Mouse (Mus musculus) CH12.LX (cell line): ENCODE results near the gene Cdipt. TPM values are rescaled to one million over a fixed set of nuclear protein-coding genes. Genes with fewer than 3 reads are reported as not detected.

ENCODE experiments used
- DNase-seq: peaks from one replicate; pipeline ENCODE4 v3.0.0-alpha.2; 2013; ENCODE audit errors: extremely low read depth
- H3K27ac ChIP-seq: 2 replicates; pipeline ENCODE4 v1.5.1; 2012; ENCODE audit warnings: low read depth, mild to moderate bottlenecking, control low read depth, moderate library complexity; ENCODE audit not compliant: insufficient read depth
- H3K27me3 ChIP-seq: replicated peaks from 2 replicates; pipeline ENCODE3; 2012; ENCODE audit warnings: inconsistent platforms
- H3K36me3 ChIP-seq, 2 experiments: replicated peaks in 1 of 2; 2 replicates each; pipeline versions ENCODE3 to v1.6.1; 2012; ENCODE audit warnings: inconsistent platforms in 1 of 2, low read length in 1 of 2, mild to moderate bottlenecking in 1 of 2, mixed read lengths in 1 of 2, moderate library complexity in 1 of 2; ENCODE audit not compliant: control insufficient read depth in 1 of 2, insufficient read depth in 1 of 2
- H3K4me1 ChIP-seq, 2 experiments: 2 replicates each; pipeline ENCODE4 v1.6.1; 2012; ENCODE audit warnings: inconsistent platforms in 1 of 2, moderate library complexity in 1 of 2; ENCODE audit not compliant: insufficient read depth in 2 of 2, control insufficient read depth in 1 of 2
- H3K4me2 ChIP-seq: 2 replicates; pipeline ENCODE4 v1.6.1; 2012; ENCODE audit warnings: low read depth, mild to moderate bottlenecking, control low read depth; ENCODE audit not compliant: poor library complexity, insufficient read depth, severe bottlenecking
- H3K4me3 ChIP-seq, 3 experiments: fragments of 150-350 bp in 1 of 3; sonication (generic) in 1 of 3; replicated peaks in 1 of 3; 2 replicates each; pipeline versions ENCODE3 to v1.5.1; 2011 to 2012; ENCODE audit warnings: low read depth in 2 of 3, low read length in 2 of 3, mild to moderate bottlenecking in 2 of 3, moderate library complexity in 2 of 3, control low read depth in 1 of 3, improper control_type of control experiment in 1 of 3, inconsistent platforms in 1 of 3, mixed read lengths in 1 of 3; ENCODE audit not compliant: poor library complexity in 1 of 3
- H3K79me2 ChIP-seq: replicated peaks from 2 replicates; pipeline ENCODE4 v1.6.1; 2012; ENCODE audit warnings: mild to moderate bottlenecking, moderate library complexity; ENCODE audit not compliant: control insufficient read depth, poor library complexity, insufficient read depth, severe bottlenecking; ENCODE audit errors: extremely low read depth
- H3K9ac ChIP-seq: 2 replicates; pipeline ENCODE4 v1.6.1; 2012; ENCODE audit warnings: low read depth, mild to moderate bottlenecking, control low read depth, moderate library complexity; ENCODE audit not compliant: insufficient read depth
- H3K9me3 ChIP-seq: replicated peaks from 2 replicates; pipeline ENCODE3; 2012; ENCODE audit warnings: low read length, inconsistent platforms, mixed read lengths
- BHLHE40 ChIP-seq: IDR thresholded peaks from 2 replicates; pipeline ENCODE4 v1.6.1; 2011; ENCODE audit warnings: mild to moderate bottlenecking, low read depth, low read length, improper control_type of control experiment
- CHD1 ChIP-seq: IDR thresholded peaks from 2 replicates; pipeline ENCODE4 v1.6.1; 2012; ENCODE audit warnings: low read depth, low read length, improper control_type of control experiment, inconsistent platforms
- CTCF ChIP-seq, 2 experiments: IDR thresholded peaks in 1 of 2; conservative IDR thresholded peaks in 1 of 2; 2 replicates each; pipeline ENCODE4 v1.5.1; 2011 to 2012; ENCODE audit warnings: low read depth in 2 of 2, low read length in 2 of 2, improper control_type of control experiment in 1 of 2, inconsistent platforms in 1 of 2, mild to moderate bottlenecking in 1 of 2, moderate library complexity in 1 of 2
- E2F4 ChIP-seq: IDR thresholded peaks from 2 replicates; pipeline ENCODE4 v1.6.1; 2011; ENCODE audit warnings: low read depth, low read length, improper control_type of control experiment; ENCODE audit not compliant: insufficient replicate concordance
- ETS1 ChIP-seq: conservative IDR thresholded peaks from 2 replicates; pipeline ENCODE4 v1.6.1; 2012; ENCODE audit warnings: low read depth, mild to moderate bottlenecking, inconsistent platforms, low read length, improper control_type of control experiment, moderate library complexity
- GABPA ChIP-seq: IDR thresholded peaks from 2 replicates; pipeline ENCODE4 v1.6.1; 2012; ENCODE audit warnings: low read depth, low read length, improper control_type of control experiment, inconsistent platforms; ENCODE audit not compliant: insufficient replicate concordance
- HCFC1 ChIP-seq: IDR thresholded peaks from 2 replicates; pipeline ENCODE4 v1.6.1; 2012; ENCODE audit warnings: low read depth, mild to moderate bottlenecking, inconsistent platforms, low read length, improper control_type of control experiment
- IRF4 ChIP-seq: IDR thresholded peaks from 2 replicates; pipeline ENCODE4 v1.6.1; 2014; ENCODE audit warnings: low read depth, mild to moderate bottlenecking, inconsistent platforms, low read length, improper control_type of control experiment
- JUN ChIP-seq: IDR thresholded peaks from 2 replicates; pipeline ENCODE4 v1.6.1; 2011; ENCODE audit warnings: low read depth, mild to moderate bottlenecking, low read length, improper control_type of control experiment, moderate library complexity; ENCODE audit not compliant: insufficient read depth
- KAT2A ChIP-seq: IDR thresholded peaks from 2 replicates; pipeline ENCODE4 v1.6.1; 2012; ENCODE audit warnings: low read length, improper control_type of control experiment, inconsistent platforms; ENCODE audit not compliant: insufficient replicate concordance
- MAZ ChIP-seq: IDR thresholded peaks from 2 replicates; pipeline ENCODE4 v1.6.1; 2012; ENCODE audit warnings: low read depth, mild to moderate bottlenecking, inconsistent platforms, low read length, improper control_type of control experiment, moderate library complexity
- MXI1 ChIP-seq: IDR thresholded peaks from 2 replicates; pipeline ENCODE4 v1.6.1; 2011; ENCODE audit warnings: mild to moderate bottlenecking, low read depth, low read length, improper control_type of control experiment
- MYC ChIP-seq: IDR thresholded peaks from 2 replicates; pipeline ENCODE4 v1.6.1; 2011; ENCODE audit warnings: low read depth, mild to moderate bottlenecking, improper control_type of control experiment, low read length
- NRF1 ChIP-seq: IDR thresholded peaks from 2 replicates; pipeline ENCODE4 v1.6.1; 2014; ENCODE audit warnings: low read depth, mild to moderate bottlenecking, inconsistent platforms, low read length, improper control_type of control experiment, moderate library complexity
- PAX5 ChIP-seq: IDR thresholded peaks from 2 replicates; pipeline ENCODE4 v1.6.1; 2012; ENCODE audit warnings: low read length, inconsistent platforms, mixed read lengths
- RAD21 ChIP-seq: IDR thresholded peaks from 2 replicates; pipeline ENCODE4 v1.6.1; 2011; ENCODE audit warnings: low read depth, mild to moderate bottlenecking, low read length, improper control_type of control experiment, moderate library complexity
- RCOR1 ChIP-seq: conservative IDR thresholded peaks from 2 replicates; pipeline ENCODE4 v1.6.1; 2012; ENCODE audit warnings: low read depth, mild to moderate bottlenecking, inconsistent platforms, low read length, improper control_type of control experiment
- SIN3A ChIP-seq: IDR thresholded peaks from 2 replicates; pipeline ENCODE4 v1.6.1; 2012; ENCODE audit warnings: low read length, improper control_type of control experiment, inconsistent platforms
- TBP ChIP-seq: conservative IDR thresholded peaks from 2 replicates; pipeline ENCODE4 v1.6.1; 2011; ENCODE audit warnings: low read depth, low read length, improper control_type of control experiment
- TCF12 ChIP-seq: IDR thresholded peaks from 2 replicates; pipeline ENCODE4 v1.6.1; 2014; ENCODE audit warnings: low read depth, mild to moderate bottlenecking, inconsistent platforms, low read length, improper control_type of control experiment
- USF2 ChIP-seq: conservative IDR thresholded peaks from 2 replicates; pipeline ENCODE4 v1.6.1; 2011; ENCODE audit warnings: low read depth, low read length, improper control_type of control experiment
- ZC3H11A ChIP-seq: IDR thresholded peaks from 2 replicates; pipeline ENCODE4 v1.6.1; 2012; ENCODE audit warnings: low read depth, mild to moderate bottlenecking, inconsistent platforms, low read length, improper control_type of control experiment
- ZMIZ1 ChIP-seq: IDR thresholded peaks from 2 replicates; pipeline ENCODE4 v1.6.1; 2012; ENCODE audit warnings: low read depth, mild to moderate bottlenecking, inconsistent platforms, low read length, improper control_type of control experiment
- ZNF384 ChIP-seq: IDR thresholded peaks from 2 replicates; pipeline ENCODE4 v1.6.1; 2012; ENCODE audit warnings: low read depth, low read length, improper control_type of control experiment, inconsistent platforms
- dilution Hi-C: fragments of 300-500 bp; cut with MboI; formaldehyde crosslinking; loops from 2 replicates; pipeline ENCODE4 v1.14.3; 2020; ENCODE audit warnings: low sequenced_read_pairs; ENCODE audit not compliant: extremely low pct_unique_long_range_greater_than_20kb, extremely low pct_ligation_motif_present
- in situ Hi-C: fragments of 300-500 bp; cut with MboI; formaldehyde crosslinking; loops from 3 replicates; pipeline ENCODE4 v1.14.3; 2019; ENCODE audit warnings: low sequenced_read_pairs, low pct_ligation_motif_present, low pct_unique_long_range_greater_than_20kb, mixed read lengths
- polyA plus RNA-seq: library from polyadenylated mRNA; unstranded; fragments of >175 nt; gene quantifications from 2 replicates; pipeline ENCODE4 v1.2.1, GENCODE M21; 2012; ENCODE audit warnings: low read depth; ENCODE audit not compliant: insufficient read length
- total RNA-seq, 2 experiments: library from RNA; depleted of rRNA; stranded (reverse); fragments of 300-350 nt in 1 of 2; fragments of >200 nt in 1 of 2; gene quantifications; 2 replicates each; pipeline ENCODE4 v1.2.3; 2012 to 2014

Gene Cdipt
- total and polyA plus RNA-seq, 3 experiments = 72.8 to 138 (median 108) TPM

DNA sequence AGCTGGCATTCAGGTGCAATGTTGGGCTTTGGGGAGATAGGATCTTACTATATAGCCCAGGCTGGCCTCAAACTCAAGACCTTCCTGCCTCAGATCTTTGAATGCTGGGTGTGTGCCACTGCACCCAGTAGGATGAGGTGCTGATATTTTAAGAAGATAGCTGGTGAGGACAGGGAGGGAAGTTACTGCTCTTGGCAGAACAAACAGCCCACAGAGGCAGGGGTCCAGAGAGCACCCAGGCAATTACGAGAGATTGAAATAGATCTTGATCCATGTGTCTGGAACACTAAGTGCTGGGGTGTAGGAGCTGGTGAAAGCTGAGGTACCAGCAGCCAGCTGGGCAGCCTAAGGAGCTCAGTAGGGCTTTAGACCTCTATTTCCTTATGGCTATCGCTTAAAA lies 5.9 kb downstream of the Cdipt start:
- Histone ChIP-seq H3K27me3 (no peaks in the 10 kb centered on the region), H3K36me3 (peaks cover 28 to 83% of the 10 kb centered on the region in 2 experiments), H3K4me1 (peaks cover 10 to 30% of the 10 kb centered on the region in 2 experiments), H3K9me3 (no peaks in the 10 kb centered on the region), H3K79me2 (peaks cover 14% of the 10 kb centered on the region), H3K4me2 (no peak overlapping the region), H3K4me3 (no peak overlapping the region), H3K27ac (no peak overlapping the region), H3K9ac (no peak overlapping the region)
- in situ Hi-C loops (loop anchor here (5.0 to 25.0 kb wide), 2 partner anchors 34 to 806 kb away; partner anchors contain the start of genes Asphd1, Gm49388 and Setd1a), dilution Hi-C loops (no loop called here)
- no peak for TF ChIP-seq SIN3A
- TF ChIP-seq ZMIZ1 = no peak
- no peak for TF ChIP-seq KAT2A
- no peak for TF ChIP-seq RCOR1
- no peak for TF ChIP-seq MXI1
- TF ChIP-seq E2F4 = no peak
- no peak for TF ChIP-seq PAX5
- DNase-seq = no peak

DNA sequence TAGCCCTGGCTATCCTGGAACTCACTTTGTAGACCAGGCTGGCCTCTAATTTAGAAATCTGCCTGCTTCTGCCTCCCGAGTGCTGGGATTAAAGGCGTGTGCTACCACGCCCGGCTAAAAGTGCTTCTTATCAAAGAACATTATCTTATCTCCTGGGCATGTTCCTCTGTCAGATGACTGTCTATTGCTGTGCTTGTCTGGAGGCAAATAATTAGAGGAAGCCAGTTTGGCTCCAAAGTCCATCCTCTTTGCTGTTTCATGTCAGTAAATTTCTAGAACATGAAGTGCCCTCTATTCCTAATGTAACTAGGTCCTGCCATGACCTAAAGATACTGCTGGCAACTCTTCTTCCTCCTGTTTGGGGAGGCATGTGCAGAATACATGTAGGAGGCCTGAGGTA lies 6.3 kb downstream of the Cdipt start:
- peaks cover 10 to 29% of the 10 kb centered on the region in 2 experiments for H3K4me1 ChIP-seq
- dilution Hi-C loops = no loop called here

DNA sequence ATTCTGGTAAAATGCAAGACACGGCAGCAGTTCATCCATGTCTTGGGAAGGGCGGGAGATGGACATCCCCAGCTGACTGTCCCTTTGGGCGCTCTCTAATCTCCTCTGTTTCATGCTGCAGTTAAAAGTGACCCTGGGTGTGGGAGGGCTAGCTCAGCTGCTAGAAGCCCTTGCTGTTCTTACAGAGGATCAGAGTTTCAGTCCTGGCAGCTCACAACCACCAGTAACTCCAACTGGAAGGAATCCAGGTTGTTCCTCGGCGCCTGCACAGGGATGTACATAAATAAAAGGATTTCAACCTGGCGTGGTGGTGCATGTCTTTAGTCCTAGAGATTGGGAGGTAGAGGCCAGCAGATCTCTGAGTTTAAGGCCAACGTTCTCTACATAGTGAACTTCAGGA lies 7.4 kb downstream of the Cdipt start:
- in situ Hi-C loops (loop anchor here (5.0 to 25.0 kb wide), 2 partner anchors 36 to 804 kb away; partner anchors contain the start of genes Asphd1, Gm49388 and Setd1a), dilution Hi-C loops (no loop called here)
- no peaks in the 10 kb centered on the region for H3K9me3 ChIP-seq
- TF ChIP-seq BHLHE40 (no peak), GABPA (no peak), MXI1 (no peak), RAD21 (no peak), TBP (no peak), IRF4 (no peak), CTCF (conservative IDR thresholded peaks at IDR 0.05 in 1 of 2, IDR thresholded peaks at IDR 0.05 in 1 of 2; ENCODE audit: low read depth in 2 of 2, low read length in 2 of 2) (no peak), ZC3H11A (no peak), JUN (no peak), ETS1 (no peak), KAT2A (no peak), NRF1 (no peak), MAZ (no peak), USF2 (no peak), ZNF384 (no peak), MYC (no peak), HCFC1 (no peak)
- H3K4me3 ChIP-seq = no peak overlapping the region
- H3K79me2 ChIP-seq = no peaks in the 10 kb centered on the region
- H3K4me1 ChIP-seq = peaks cover 9 to 18% of the 10 kb centered on the region in 2 experiments
- DNase-seq = no peak
- no peak overlapping the region for H3K4me2 ChIP-seq
- no peak overlapping the region for H3K9ac ChIP-seq
- no peak overlapping the region for H3K27ac ChIP-seq
- peaks cover 37 to 92% of the 10 kb centered on the region in 2 experiments for H3K36me3 ChIP-seq
- H3K27me3 ChIP-seq = no peaks in the 10 kb centered on the region

More for the DNA sequence above, 6.3 kb downstream of the Cdipt start:
- H3K79me2 ChIP-seq = peaks cover 9% of the 10 kb centered on the region
- in situ Hi-C loops = loop anchor here (5.0 to 25.0 kb wide), 2 partner anchors 35 to 805 kb away; partner anchors contain the start of genes Asphd1, Gm49388 and Setd1a
- no peaks in the 10 kb centered on the region for H3K9me3 ChIP-seq
- peaks cover 32 to 88% of the 10 kb centered on the region in 2 experiments for H3K36me3 ChIP-seq
- DNase-seq = no peak
- TF ChIP-seq CHD1 = no peak
- no peak for TF ChIP-seq GABPA
- TF ChIP-seq TCF12 = no peak
- TF ChIP-seq ETS1 = no peak
- TF ChIP-seq, all 38 proteins: peak for 0
- Histone ChIP-seq H3K4me2 (no peak overlapping the region), H3K4me3 (no peak overlapping the region), H3K9ac (no peak overlapping the region), H3K27me3 (no peaks in the 10 kb centered on the region), H3K27ac (no peak overlapping the region)
